Mouse (Mus musculus): Measurements from ENCODE around the gene Bax. TPM values are rescaled to one million over a fixed set of nuclear protein-coding genes. Genes with fewer than 3 reads are reported as not detected.

Gene Bax
- polyA plus RNA-seq, 1 experiment from 2014 or later: 265 TPM

DNA sequence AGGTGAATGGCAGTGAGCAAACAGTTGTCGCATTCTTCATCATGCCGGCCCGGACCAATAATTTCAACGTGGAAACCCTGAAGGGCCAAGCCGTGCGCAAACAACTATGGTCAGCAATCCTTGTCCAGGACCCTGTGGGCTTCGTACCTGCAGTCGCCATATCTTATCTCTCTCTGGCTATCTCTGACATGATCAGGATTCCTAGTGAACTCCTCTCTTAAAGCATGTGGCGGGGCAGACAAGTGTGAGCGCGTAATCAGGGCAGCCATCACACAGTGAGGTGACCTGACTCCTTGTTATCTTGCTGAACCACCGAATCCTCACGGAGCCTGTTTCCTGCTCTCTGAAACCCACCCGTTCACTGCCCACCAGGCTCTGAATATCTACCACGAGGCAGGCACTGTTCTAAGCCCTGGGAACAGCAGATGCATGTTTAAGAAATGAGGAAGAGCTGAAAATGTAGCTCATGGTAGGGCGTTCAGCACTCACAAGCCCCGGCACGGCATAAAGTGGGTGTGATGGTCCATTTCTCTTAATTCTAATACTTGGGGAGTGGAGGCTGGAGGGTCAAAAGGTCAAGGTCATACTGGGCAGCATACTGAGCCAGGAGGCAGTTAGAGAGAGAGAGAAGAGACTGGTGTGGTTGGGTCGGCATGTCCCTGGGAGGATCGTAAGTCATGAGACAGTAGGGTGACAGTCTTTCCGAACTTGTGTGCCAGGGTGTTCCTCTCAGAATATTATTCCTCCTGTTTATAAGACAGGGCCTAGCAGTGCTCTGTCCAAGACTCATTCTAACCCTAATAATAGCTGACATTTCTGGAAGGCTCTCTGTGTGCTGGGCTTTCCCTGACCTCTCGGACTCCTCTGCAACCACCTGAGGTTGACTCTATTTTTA lies 22.9 kb downstream of the Bax start:
- no peak overlapping the region for H3K27ac ChIP-seq (replicated peaks)
- no peaks in the 10 kb centered on the region for H3K4me1 ChIP-seq
- 90% methylated on average over 22 of the region's 22 CpGs for WGBS
- peaks cover 80% of the 10 kb centered on the region for H3K36me3 ChIP-seq
- DNase-seq (ENCODE audit: low spot score): no peak
- H3K27me3 ChIP-seq (ENCODE audit: low read depth, poor library complexity, severe bottlenecking): no peaks in the 10 kb centered on the region
- no peaks in the 10 kb centered on the region for H3K9me3 ChIP-seq (replicated peaks)
- no peak overlapping the region for H3K4me3 ChIP-seq

DNA sequence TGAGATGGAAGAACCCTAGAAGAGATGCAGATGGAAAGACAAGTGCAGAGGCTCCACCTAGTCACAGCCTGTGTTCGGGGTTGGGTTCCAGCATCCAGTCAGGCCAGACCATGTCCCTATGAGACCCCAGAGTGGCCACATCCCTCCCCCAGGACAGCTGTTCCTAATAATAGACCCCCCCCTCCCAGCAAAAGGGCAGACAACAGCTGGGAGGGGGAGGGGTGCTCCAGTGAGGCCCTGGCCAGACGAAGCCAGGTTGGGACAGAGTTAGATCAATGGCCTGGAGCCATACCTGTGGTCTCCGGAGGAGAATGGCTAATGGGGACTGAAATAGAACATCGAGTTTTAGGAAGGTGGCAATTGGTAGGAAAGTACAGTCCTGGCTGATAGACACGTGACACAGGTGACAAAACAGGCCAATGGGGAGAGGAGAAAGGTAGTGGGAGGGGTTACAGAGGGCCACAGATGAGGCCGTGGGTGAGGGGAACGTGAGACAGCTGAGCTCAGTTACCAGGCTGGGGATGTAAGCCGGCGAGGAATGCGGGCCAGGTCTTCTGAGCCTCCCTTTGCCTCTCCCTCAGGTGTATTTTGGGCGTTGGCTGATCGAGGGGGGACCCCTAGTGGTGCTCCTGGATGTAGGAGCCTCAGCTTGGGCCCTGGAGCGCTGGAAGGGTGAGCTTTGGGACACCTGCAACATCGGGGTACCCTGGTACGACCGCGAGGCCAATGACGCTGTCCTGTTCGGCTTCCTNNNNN lies 29.0 kb downstream of the Bax start, which contains the start of gene Ruvbl2:
Gene Ruvbl2, minus strand, starts transcription at position 576 of the 756 bp plus-strand sequence.
- no peaks in the 10 kb centered on the region for H3K27me3 ChIP-seq (ENCODE audit: low read depth, poor library complexity, severe bottlenecking)
- WGBS: 18% methylated on average over 19 of the region's 19 CpGs
- peaks cover 41% of the 10 kb centered on the region for H3K36me3 ChIP-seq
- H3K9me3 ChIP-seq (replicated peaks): no peaks in the 10 kb centered on the region
- no peak for DNase-seq (ENCODE audit: low spot score)
- peaks cover 46% of the 10 kb centered on the region for H3K4me1 ChIP-seq
- no peak within 1 kb of the TSS for H3K27ac ChIP-seq (replicated peaks)
- H3K4me3 ChIP-seq: peak within 1 kb of the TSS; percentile 3; the same call in 1 of the 2 replicates

GRCm38 (mm10) chr7:45437046-45437445 lies 29.7 kb downstream of the Bax start:
- Histone ChIP-seq H3K27me3 (ENCODE audit: low read depth, poor library complexity, severe bottlenecking) (no peaks in the 10 kb centered on the region), H3K36me3 (peaks cover 43% of the 10 kb centered on the region), H3K4me1 (peaks cover 50% of the 10 kb centered on the region), H3K27ac (replicated peaks) (no peak overlapping the region), H3K4me3 (peak overlapping the region; percentile 3; the same call in 1 of the 2 replicates), H3K9me3 (replicated peaks) (no peaks in the 10 kb centered on the region)
- 27% methylated on average over 6 of the region's 6 CpGs for WGBS
- no peak for DNase-seq (ENCODE audit: low spot score)

GRCm38 (mm10) chr7:45436444-45436843 lies 30.3 kb downstream of the Bax start:
- no peaks in the 10 kb centered on the region for H3K27me3 ChIP-seq (ENCODE audit: low read depth, poor library complexity, severe bottlenecking)
- H3K4me3 ChIP-seq: peak overlapping the region; percentile 96; the same call in 1 of the 2 replicates
- peaks cover 43% of the 10 kb centered on the region for H3K36me3 ChIP-seq
- peaks cover 50% of the 10 kb centered on the region for H3K4me1 ChIP-seq
- H3K27ac ChIP-seq (replicated peaks): no peak overlapping the region
- no peak for DNase-seq (ENCODE audit: low spot score)
- no peaks in the 10 kb centered on the region for H3K9me3 ChIP-seq (replicated peaks)
- WGBS: 93% methylated on average over 5 of the region's 5 CpGs

DNA sequence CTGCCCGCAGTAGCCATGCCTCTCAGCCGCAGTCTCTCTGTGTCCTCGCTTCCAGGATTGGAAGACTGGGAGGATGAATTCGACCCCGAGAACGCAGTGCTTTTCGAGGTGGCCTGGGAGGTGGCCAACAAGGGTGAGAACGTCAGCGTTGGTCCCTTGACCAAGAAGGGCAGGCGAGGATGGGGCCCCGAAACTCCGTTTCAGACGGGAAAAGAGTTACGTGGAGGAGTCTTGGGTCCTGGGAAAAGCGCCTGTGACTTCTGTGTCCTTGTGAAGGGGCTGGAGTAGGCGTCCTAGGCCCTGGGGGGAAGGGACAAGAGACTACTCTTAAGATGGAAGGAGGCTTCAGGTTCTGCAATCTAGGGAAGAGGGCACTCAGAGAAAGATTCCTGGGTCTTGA lies 31.7 kb downstream of the Bax start:
- 4% methylated on average over 16 of the region's 16 CpGs for WGBS
- H3K27me3 ChIP-seq (ENCODE audit: low read depth, poor library complexity, severe bottlenecking): no peaks in the 10 kb centered on the region
- H3K27ac ChIP-seq (replicated peaks): peak overlapping the region; percentile 92
- peaks cover 43% of the 10 kb centered on the region for H3K36me3 ChIP-seq
- peak overlapping the region; percentile 96 for H3K4me3 ChIP-seq
- H3K4me1 ChIP-seq: peaks cover 50% of the 10 kb centered on the region
- DNase-seq (ENCODE audit: low spot score): no peak
- no peaks in the 10 kb centered on the region for H3K9me3 ChIP-seq (replicated peaks)

GRCm38 (mm10) chr7:45434203-45435015 lies 32.3 kb downstream of the Bax start, which contains the start of gene Gys1:
Gene Gys1 (plus strand): TSS chr7:45434844.
- Histone ChIP-seq H3K27ac (replicated peaks) (peak within 1 kb of the TSS; percentile 92), H3K4me3 (peak within 1 kb of the TSS; percentile 96), H3K27me3 (ENCODE audit: low read depth, poor library complexity, severe bottlenecking) (no peaks in the 10 kb centered on the region), H3K36me3 (peaks cover 43% of the 10 kb centered on the region), H3K4me1 (peaks cover 50% of the 10 kb centered on the region), H3K9me3 (replicated peaks) (no peaks in the 10 kb centered on the region)
- peak; percentile 100 for DNase-seq (ENCODE audit: low spot score)
- WGBS: under 1% methylated on average over 45 of the region's 45 CpGs

DNA sequence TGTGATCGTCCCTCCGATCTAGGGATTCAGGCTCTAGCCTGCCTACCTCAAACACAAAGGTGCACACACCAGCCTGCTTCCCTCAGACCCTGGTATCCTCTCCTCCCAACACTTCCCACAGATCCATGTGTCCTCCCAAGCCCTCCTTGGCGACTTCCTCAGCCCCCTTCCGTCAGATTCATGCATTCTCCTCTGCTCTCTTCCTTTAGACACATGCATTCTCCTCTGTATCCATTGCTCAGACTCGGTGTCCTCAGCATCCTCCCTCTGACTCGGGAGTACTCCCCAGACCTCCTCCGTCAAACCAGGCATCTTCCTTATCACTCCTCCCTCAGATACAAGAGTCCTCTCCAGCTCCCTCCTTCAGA lies 32.9 kb downstream of the Bax start:
- DNase-seq (ENCODE audit: low spot score): no peak
- Histone ChIP-seq H3K36me3 (peaks cover 47% of the 10 kb centered on the region), H3K27me3 (ENCODE audit: low read depth, poor library complexity, severe bottlenecking) (no peaks in the 10 kb centered on the region), H3K4me3 (peak overlapping the region; percentile 96), H3K4me1 (peaks cover 50% of the 10 kb centered on the region), H3K27ac (replicated peaks) (peak overlapping the region; percentile 92), H3K9me3 (replicated peaks) (no peaks in the 10 kb centered on the region)
- under 1% methylated on average over 7 of the region's 7 CpGs for WGBS

GRCm38 (mm10) chr7:45426556-45426955 lies 40.1 kb downstream of the Bax start:
- WGBS: 97% methylated on average over 8 of the region's 8 CpGs
- no peak overlapping the region for H3K27ac ChIP-seq (replicated peaks)
- H3K4me3 ChIP-seq: no peak overlapping the region
- DNase-seq (ENCODE audit: low spot score): no peak
- no peaks in the 10 kb centered on the region for H3K4me1 ChIP-seq
- peaks cover 5% of the 10 kb centered on the region for H3K27me3 ChIP-seq (ENCODE audit: low read depth, poor library complexity, severe bottlenecking)
- H3K9me3 ChIP-seq (replicated peaks): no peaks in the 10 kb centered on the region
- peaks cover 100% of the 10 kb centered on the region for H3K36me3 ChIP-seq

- H3K36me3 ChIP-seq: peaks cover 63% of the 10 kb centered on the region
- DNase-seq (ENCODE audit: low spot score): no peak
- H3K4me1 ChIP-seq: peaks cover 21% of the 10 kb centered on the region
- H3K4me3 ChIP-seq: no peak overlapping the region
- H3K27me3 ChIP-seq (ENCODE audit: low read depth, poor library complexity, severe bottlenecking): peaks cover 59% of the 10 kb centered on the region
- H3K27ac ChIP-seq (replicated peaks): no peak overlapping the region
- WGBS: 92% methylated on average over 14 of the region's 14 CpGs
- H3K9me3 ChIP-seq (replicated peaks): no peaks in the 10 kb centered on the region
Observed at GRCm38 (mm10) chr7:45421194-45421593, 45.5 kb downstream of the Bax start.

DNA sequence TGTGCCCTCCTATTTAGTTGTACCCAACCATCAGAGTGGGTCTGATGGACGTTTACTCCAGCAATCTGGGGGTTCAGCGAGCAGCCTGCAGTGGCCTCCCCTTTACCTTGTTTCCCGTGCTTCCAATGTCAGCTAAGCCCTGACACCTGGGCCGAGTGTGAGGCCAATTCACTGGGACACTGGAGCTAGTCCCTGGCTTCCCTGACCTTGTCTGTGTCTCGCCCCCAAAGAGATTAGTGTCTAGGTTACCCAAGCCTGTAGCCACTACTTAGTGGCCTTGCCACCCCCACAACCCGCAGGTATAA lies 46.1 kb downstream of the Bax start, which contains the start of gene Lhb:
Gene Lhb, plus strand, starts transcription at position 206 of the 305 bp plus-strand sequence.
- H3K27me3 ChIP-seq (ENCODE audit: low read depth, poor library complexity, severe bottlenecking): peaks cover 65% of the 10 kb centered on the region
- no peak for DNase-seq (ENCODE audit: low spot score)
- no peaks in the 10 kb centered on the region for H3K9me3 ChIP-seq (replicated peaks)
- H3K4me3 ChIP-seq: no peak within 1 kb of the TSS
- no peak within 1 kb of the TSS for H3K27ac ChIP-seq (replicated peaks)
- peaks cover 56% of the 10 kb centered on the region for H3K36me3 ChIP-seq
- 60% methylated on average over 6 of the region's 6 CpGs for WGBS
- H3K4me1 ChIP-seq: peaks cover 24% of the 10 kb centered on the region

DNA sequence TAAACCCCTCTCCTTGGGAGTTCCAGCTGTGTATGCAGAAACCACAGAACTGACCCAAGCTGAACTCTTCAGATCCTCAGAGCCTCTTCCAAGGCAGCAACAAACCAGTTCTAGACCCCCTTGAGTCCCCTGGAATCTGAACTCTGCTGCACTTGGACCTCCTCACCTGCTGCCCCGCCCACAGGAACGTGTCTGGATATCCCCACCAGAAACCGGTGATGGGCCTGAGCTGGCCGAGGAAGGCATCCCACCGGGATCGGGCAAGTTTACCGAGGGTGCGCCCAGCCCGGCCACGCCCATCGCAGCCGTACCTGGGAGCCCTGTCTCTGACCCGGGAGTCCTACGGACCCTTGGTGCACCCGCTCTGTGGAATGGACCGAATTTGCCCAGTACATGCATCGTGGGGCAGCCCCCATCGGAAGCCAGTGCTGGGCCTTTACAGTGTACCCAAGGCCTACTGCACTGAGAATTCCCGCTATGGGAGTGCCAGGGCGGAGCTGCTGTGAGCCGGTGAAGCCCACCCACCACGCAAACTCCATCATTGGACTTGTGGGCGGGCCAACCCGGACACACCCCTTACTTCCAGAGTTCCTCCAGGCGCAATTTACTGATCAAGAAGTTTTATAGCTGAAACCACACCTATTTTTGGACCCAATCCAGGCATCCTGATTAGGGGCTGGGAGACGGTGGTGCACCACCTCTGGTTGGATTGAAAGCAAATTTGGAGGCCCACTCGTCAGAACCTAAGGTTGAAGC lies 46.7 kb downstream of the Bax start:
- no peaks in the 10 kb centered on the region for H3K9me3 ChIP-seq (replicated peaks)
- peaks cover 27% of the 10 kb centered on the region for H3K4me1 ChIP-seq
- DNase-seq (ENCODE audit: low spot score): no peak
- peaks cover 51% of the 10 kb centered on the region for H3K36me3 ChIP-seq
- 15% methylated on average over 27 of the region's 27 CpGs for WGBS
- H3K27me3 ChIP-seq (ENCODE audit: low read depth, poor library complexity, severe bottlenecking): peaks cover 70% of the 10 kb centered on the region
- H3K27ac ChIP-seq (replicated peaks): no peak overlapping the region
- no peak overlapping the region for H3K4me3 ChIP-seq
